Mouse (Mus musculus) MEL (cell line): Measurements from ENCODE around the gene Eif1. TPM values are rescaled to one million over a fixed set of nuclear protein-coding genes. Genes with fewer than 3 reads are reported as not detected.

ENCODE experiments used
- DNase-seq: peaks from one replicate; pipeline ENCODE4 v3.0.0; 2011; ENCODE audit warnings: low read depth, low spot score
- H3K27ac ChIP-seq: 2 replicates; pipeline ENCODE4 v1.5.1; 2012; ENCODE audit warnings: low read depth, mild to moderate bottlenecking, control low read depth, low read length, moderate library complexity; ENCODE audit not compliant: control insufficient read depth
- H3K27me3 ChIP-seq, 2 experiments: fragments of 150-350 bp in 1 of 2; sonication (generic) in 1 of 2; 2 replicates each; pipeline ENCODE4 v1.6.1; 2012; ENCODE audit warnings: low read length in 2 of 2, mild to moderate bottlenecking in 2 of 2, improper control_type of control experiment in 1 of 2, moderate library complexity in 1 of 2; ENCODE audit not compliant: insufficient read depth in 2 of 2, control insufficient read depth in 1 of 2
- H3K36me3 ChIP-seq, 2 experiments: 2 replicates each; pipeline ENCODE4 v1.6.1; 2012 to 2014; ENCODE audit warnings: low read length in 2 of 2, improper control_type of control experiment in 1 of 2, inconsistent platforms in 1 of 2, mild to moderate bottlenecking in 1 of 2; ENCODE audit not compliant: insufficient read depth in 2 of 2, control insufficient read depth in 1 of 2
- H3K4me1 ChIP-seq, 2 experiments: fragments of 150-350 bp in 1 of 2; sonication (generic) in 1 of 2; 2 replicates each; pipeline ENCODE4 v1.6.1; 2012; ENCODE audit warnings: low read length in 2 of 2, improper control_type of control experiment in 1 of 2, mild to moderate bottlenecking in 1 of 2; ENCODE audit not compliant: insufficient read depth in 2 of 2, control insufficient read depth in 1 of 2
- H3K4me3 ChIP-seq, 2 experiments: fragments of 150-350 bp in 1 of 2; sonication (generic) in 1 of 2; 2 replicates each; pipeline ENCODE4 v1.5.1; 2012; ENCODE audit warnings: low read depth in 2 of 2, low read length in 2 of 2, mild to moderate bottlenecking in 2 of 2, moderate library complexity in 2 of 2, control low read depth in 1 of 2, improper control_type of control experiment in 1 of 2; ENCODE audit not compliant: control insufficient read depth in 1 of 2, insufficient read depth in 1 of 2
- H3K79me2 ChIP-seq: 2 replicates; pipeline ENCODE4 v1.6.1; 2012; ENCODE audit warnings: mild to moderate bottlenecking, low read length, moderate library complexity; ENCODE audit not compliant: control insufficient read depth, poor library complexity, insufficient read depth
- H3K9ac ChIP-seq: 2 replicates; pipeline ENCODE4 v1.6.1; 2012; ENCODE audit warnings: low read depth, mild to moderate bottlenecking, control low read depth, low read length, moderate library complexity; ENCODE audit not compliant: control insufficient read depth, poor library complexity, severe bottlenecking
- H3K9me3 ChIP-seq: fragments of 150-350 bp; sonication (generic); replicated peaks from 2 replicates; pipeline ENCODE4 v1.6.1; 2012; ENCODE audit warnings: mild to moderate bottlenecking, low read length, improper control_type of control experiment, moderate library complexity; ENCODE audit not compliant: insufficient read depth
- BHLHE40 ChIP-seq: IDR thresholded peaks from 2 replicates; pipeline ENCODE4 v1.6.1; 2012; ENCODE audit warnings: low read depth, mild to moderate bottlenecking, inconsistent platforms, low read length, improper control_type of control experiment, borderline replicate concordance
- CHD1 ChIP-seq: IDR thresholded peaks from 2 replicates; pipeline ENCODE4 v1.6.1; 2012; ENCODE audit warnings: low read depth, mild to moderate bottlenecking, inconsistent platforms, low read length, improper control_type of control experiment
- CTCF ChIP-seq, 3 experiments: IDR thresholded peaks in 2 of 3; conservative IDR thresholded peaks in 1 of 3; 2 replicates each; pipeline ENCODE4 v1.5.1; 2011 to 2012; ENCODE audit warnings: low read length in 3 of 3, low read depth in 2 of 3, mild to moderate bottlenecking in 2 of 3, improper control_type of control experiment in 1 of 3, inconsistent platforms in 1 of 3, mixed read lengths in 1 of 3, moderate library complexity in 1 of 3; ENCODE audit not compliant: control insufficient read depth in 1 of 3, insufficient read depth in 1 of 3, poor library complexity in 1 of 3, severe bottlenecking in 1 of 3
- ELF1 ChIP-seq: IDR thresholded peaks from 2 replicates; pipeline ENCODE4 v1.6.1; 2014; ENCODE audit warnings: low read depth, mild to moderate bottlenecking, inconsistent platforms, low read length, improper control_type of control experiment, moderate library complexity
- ETS1 ChIP-seq: IDR thresholded peaks from 2 replicates; pipeline ENCODE4 v1.6.1; 2012; ENCODE audit warnings: low read depth, mild to moderate bottlenecking, inconsistent platforms, low read length, improper control_type of control experiment, moderate library complexity
- KAT2A ChIP-seq: conservative IDR thresholded peaks from 2 replicates; pipeline ENCODE4 v1.6.1; 2012; ENCODE audit warnings: low read depth, low read length, improper control_type of control experiment, inconsistent platforms
- MAFK ChIP-seq: IDR thresholded peaks from 2 replicates; pipeline ENCODE4 v1.6.1; 2011; ENCODE audit warnings: low read depth, mild to moderate bottlenecking, low read length, improper control_type of control experiment, borderline replicate concordance
- MAX ChIP-seq: IDR thresholded peaks from 2 replicates; pipeline ENCODE4 v1.6.1; 2011; ENCODE audit warnings: low read length, improper control_type of control experiment
- MAZ ChIP-seq: IDR thresholded peaks from 2 replicates; pipeline ENCODE4 v1.6.1; 2012; ENCODE audit warnings: low read depth, mild to moderate bottlenecking, inconsistent platforms, low read length, improper control_type of control experiment
- MEF2A ChIP-seq: IDR thresholded peaks from 2 replicates; pipeline ENCODE4 v1.6.1; 2014; ENCODE audit warnings: low read depth, mild to moderate bottlenecking, inconsistent platforms, low read length, improper control_type of control experiment; ENCODE audit not compliant: poor library complexity, insufficient replicate concordance, severe bottlenecking; ENCODE audit errors: extremely low read depth
- MXI1 ChIP-seq: IDR thresholded peaks from 2 replicates; pipeline ENCODE4 v1.6.1; 2011; ENCODE audit warnings: mild to moderate bottlenecking, low read depth, low read length, improper control_type of control experiment
- MYB ChIP-seq: IDR thresholded peaks from 2 replicates; pipeline ENCODE4 v1.6.1; 2011; ENCODE audit warnings: mild to moderate bottlenecking, low read depth, low read length, improper control_type of control experiment
- NELFE ChIP-seq: IDR thresholded peaks from 2 replicates; pipeline ENCODE4 v1.6.1; 2011; ENCODE audit warnings: low read depth, low read length, improper control_type of control experiment
- POLR2A ChIP-seq, 2 experiments: IDR thresholded peaks; 2 replicates each; pipeline ENCODE4 v1.6.1; 2011 to 2012; ENCODE audit warnings: low read length in 2 of 2, mild to moderate bottlenecking in 2 of 2, control low read depth in 1 of 2, improper control_type of control experiment in 1 of 2, low read depth in 1 of 2, moderate library complexity in 1 of 2; ENCODE audit not compliant: control insufficient read depth in 1 of 2, insufficient read depth in 1 of 2, poor library complexity in 1 of 2
- RAD21 ChIP-seq: IDR thresholded peaks from 2 replicates; pipeline ENCODE4 v1.6.1; 2011; ENCODE audit warnings: mild to moderate bottlenecking, low read depth, low read length, improper control_type of control experiment
- TAL1 ChIP-seq: IDR thresholded peaks from 2 replicates; pipeline ENCODE4 v1.6.1; 2012; ENCODE audit warnings: mild to moderate bottlenecking, inconsistent platforms, low read length, moderate library complexity, mixed read lengths
- USF1 ChIP-seq: IDR thresholded peaks from 2 replicates; pipeline ENCODE4 v1.6.1; 2014; ENCODE audit warnings: low read depth, mild to moderate bottlenecking, inconsistent platforms, low read length, improper control_type of control experiment, moderate library complexity
- ZC3H11A ChIP-seq: IDR thresholded peaks from 2 replicates; pipeline ENCODE4 v1.6.1; 2012; ENCODE audit warnings: low read depth, mild to moderate bottlenecking, inconsistent platforms, low read length, improper control_type of control experiment
- ZMIZ1 ChIP-seq: IDR thresholded peaks from 2 replicates; pipeline ENCODE4 v1.6.1; 2012; ENCODE audit warnings: low read depth, mild to moderate bottlenecking, inconsistent platforms, low read length, improper control_type of control experiment, moderate library complexity
- polyA plus RNA-seq, 2 experiments: library from polyadenylated mRNA; stranded (reverse) in 1 of 2; unstranded in 1 of 2; fragments of >175 nt in 1 of 2; fragments of >200 nt in 1 of 2; gene quantifications; 2 replicates each; pipeline versions ENCODE4 v1.2.1 to v1.2.4; 2012; ENCODE audit warnings: low replicate concordance in 2 of 2, low read depth in 1 of 2; ENCODE audit not compliant: insufficient read length in 2 of 2, insufficient read depth in 1 of 2, missing spikeins in 1 of 2
- total RNA-seq: library from RNA; depleted of rRNA; stranded (reverse); fragments of 300-350 nt; gene quantifications from 2 replicates; pipeline ENCODE4 v1.2.3, GENCODE M21; 2012

Eif1 gene
- total and polyA plus RNA-seq, 3 experiments, result 289 to 926 (median 320) TPM

- TF ChIP-seq ZMIZ1 (no peak), MAZ (no peak)
Measured at GRCm38 (mm10) chr11:100287024-100287423, 32.7 kb upstream of the Eif1 start (continued).

DNA sequence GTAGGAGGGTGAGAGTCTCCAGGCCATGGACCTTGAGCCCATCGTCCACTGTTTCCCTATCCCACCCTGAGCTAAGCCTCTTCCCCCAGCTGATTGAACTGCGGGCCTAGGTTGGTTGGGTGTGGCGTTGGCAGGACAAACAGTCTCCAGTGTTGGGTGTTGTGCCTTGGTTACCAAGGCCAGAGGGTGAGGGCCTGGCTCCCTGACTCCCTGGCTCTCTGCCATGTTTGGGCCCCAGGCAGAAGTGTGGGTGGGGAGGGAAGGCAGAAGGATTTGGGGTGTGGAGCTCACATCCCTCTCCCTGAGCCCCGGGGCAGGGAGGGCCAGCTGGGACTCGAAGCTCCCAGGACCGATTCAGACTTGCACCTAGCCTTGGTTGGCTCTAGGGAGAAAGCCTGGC lies 30.7 kb upstream of the Eif1 start:
- H3K9me3 ChIP-seq, result no peaks in the 10 kb centered on the region
- no peak overlapping the region for H3K4me3 ChIP-seq
- TF ChIP-seq POLR2A (IDR thresholded peaks at IDR 0.05; ENCODE audit: control insufficient read depth in 1 of 2, insufficient read depth in 1 of 2, low read depth in 1 of 2, low read length in 2 of 2, poor library complexity in 1 of 2) (no peak), MEF2A (no peak), KAT2A (no peak)
- H3K4me1 ChIP-seq, result no peaks in the 10 kb centered on the region
- no peak overlapping the region for H3K9ac ChIP-seq
- H3K27me3 ChIP-seq, result peaks cover 14% of the 10 kb centered on the region in 2 experiments
- H3K36me3 ChIP-seq, result no peaks in the 10 kb centered on the region
- H3K27ac ChIP-seq, result no peak overlapping the region
- no peaks in the 10 kb centered on the region for H3K79me2 ChIP-seq
- no peak for DNase-seq

- H3K27ac ChIP-seq, result no peak overlapping the region
- no peak overlapping the region for H3K9ac ChIP-seq
- H3K27me3 ChIP-seq, result peaks cover 14% of the 10 kb centered on the region in 2 experiments
- H3K4me1 ChIP-seq, result no peaks in the 10 kb centered on the region
- no peaks in the 10 kb centered on the region for H3K9me3 ChIP-seq
- H3K79me2 ChIP-seq, result no peaks in the 10 kb centered on the region
- DNase-seq, result no peak
- TF ChIP-seq NELFE (no peak), USF1 (no peak), ELF1 (no peak), MAZ (no peak), CHD1 (no peak), MYB (no peak), RAD21 (no peak), CTCF (IDR thresholded peaks at IDR 0.05 in 2 of 3, conservative IDR thresholded peaks at IDR 0.05 in 1 of 3; ENCODE audit: control insufficient read depth in 1 of 3, insufficient read depth in 1 of 3, low read depth in 2 of 3, low read length in 3 of 3, poor library complexity in 1 of 3, severe bottlenecking in 1 of 3) (no peak), MXI1 (no peak), ZC3H11A (no peak), ETS1 (no peak)
- H3K36me3 ChIP-seq, result no peaks in the 10 kb centered on the region
- no peak overlapping the region for H3K4me3 ChIP-seq
Measured at GRCm38 (mm10) chr11:100290235-100290634, 29.4 kb upstream of the Eif1 start.

DNA sequence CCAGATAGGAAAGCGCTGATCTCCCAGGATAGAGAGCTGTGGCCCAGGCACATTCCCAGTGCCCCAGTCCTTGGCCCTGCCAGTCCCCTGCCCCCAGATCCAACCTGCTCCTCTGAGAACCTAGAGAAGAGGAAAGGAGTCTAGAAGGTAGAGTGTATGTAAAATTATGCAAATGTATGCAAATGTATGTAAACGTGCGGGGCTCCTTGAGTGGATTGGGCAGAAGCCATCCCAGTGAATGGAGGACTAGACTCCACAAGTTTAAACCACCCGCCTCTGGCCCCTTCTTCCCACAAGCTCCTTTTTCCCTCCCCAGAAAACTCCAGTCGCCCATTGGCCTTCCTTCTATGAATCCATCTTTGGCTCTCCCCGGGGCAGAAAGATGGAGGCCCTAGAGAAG lies 26.8 kb upstream of the Eif1 start:
- H3K79me2 ChIP-seq, result no peaks in the 10 kb centered on the region
- no peaks in the 10 kb centered on the region for H3K9me3 ChIP-seq
- DNase-seq, result no peak
- H3K4me1 ChIP-seq, result no peaks in the 10 kb centered on the region
- H3K27me3 ChIP-seq, result peaks cover 14% of the 10 kb centered on the region in 2 experiments
- H3K4me3 ChIP-seq, result no peak overlapping the region
- TF ChIP-seq BHLHE40 (no peak), MAFK (no peak), CHD1 (no peak), ZMIZ1 (no peak), MAX (no peak), ETS1 (no peak), TAL1 (no peak)
- H3K9ac ChIP-seq, result no peak overlapping the region
- no peak overlapping the region for H3K27ac ChIP-seq
- no peaks in the 10 kb centered on the region for H3K36me3 ChIP-seq
